Mouse (Mus musculus): Measurements from ENCODE around the gene Cyp26b1.

The Cyp26b1 gene

DNA sequence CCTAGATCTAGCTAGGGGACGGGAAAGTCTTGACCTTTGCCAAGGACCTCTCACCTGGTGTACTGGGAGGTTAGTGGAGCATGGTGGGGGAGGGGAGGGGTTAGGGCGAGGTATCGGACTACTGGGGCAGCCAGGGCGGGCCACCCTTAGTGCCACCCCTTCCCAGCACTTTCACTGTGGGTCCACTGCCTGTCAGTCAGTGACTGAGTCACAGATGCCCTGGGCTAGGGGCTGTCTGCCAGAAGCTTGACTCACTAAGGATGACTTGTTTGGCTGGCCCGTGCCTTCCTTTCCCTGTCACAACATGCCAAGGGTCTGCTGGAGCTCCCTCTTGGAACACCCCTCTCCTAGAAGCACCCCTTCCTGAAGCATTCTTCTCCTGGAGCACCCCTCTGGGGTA, 28.5 kb downstream of the Cyp26b1 start:
- no peak for DNase-seq (ENCODE audit: extremely low spot score, low read depth, low spot score)

DNA sequence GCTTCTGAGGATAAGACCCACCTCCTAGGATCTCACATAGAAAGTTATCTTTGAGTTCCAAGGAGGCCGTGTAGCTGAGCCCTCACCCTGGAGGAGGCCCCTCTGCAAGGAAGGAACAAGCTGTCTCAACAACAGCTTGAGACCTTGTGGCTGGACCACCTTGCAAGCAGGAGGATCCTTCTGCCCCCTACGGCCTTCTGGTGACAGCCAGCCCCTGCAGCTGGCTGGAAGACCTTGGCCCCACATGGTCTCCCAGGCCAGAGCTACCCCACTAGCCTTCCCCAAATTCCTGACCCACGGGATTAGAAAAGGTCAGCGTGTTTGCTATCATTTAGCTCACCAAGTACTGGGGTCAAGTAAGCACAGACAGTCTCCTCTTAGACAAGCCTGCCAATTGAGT, 30.8 kb downstream of the Cyp26b1 start:
- no peak for DNase-seq (ENCODE audit: extremely low spot score, low read depth, low spot score)

DNA sequence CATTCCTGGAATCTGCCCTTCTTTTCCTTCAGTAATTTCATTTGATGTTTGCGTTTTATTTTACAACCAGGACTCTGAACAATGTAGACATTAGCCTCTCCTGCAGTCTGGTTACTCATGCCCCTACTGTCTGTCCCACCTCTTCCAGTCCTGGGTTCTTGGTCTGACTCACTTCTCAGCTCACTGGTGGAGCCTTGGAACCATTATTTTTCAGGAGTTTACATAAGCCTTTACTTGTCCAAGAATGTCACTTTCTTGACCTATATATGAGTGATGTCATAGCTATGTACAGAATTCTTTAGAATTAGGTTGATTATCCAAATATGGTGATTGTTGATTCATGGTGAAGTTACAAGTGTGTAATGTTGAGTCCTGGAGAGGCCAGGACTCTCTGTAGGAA, 32.5 kb downstream of the Cyp26b1 start:
- no peak for DNase-seq (ENCODE audit: extremely low spot score, low read depth, low spot score)

DNA sequence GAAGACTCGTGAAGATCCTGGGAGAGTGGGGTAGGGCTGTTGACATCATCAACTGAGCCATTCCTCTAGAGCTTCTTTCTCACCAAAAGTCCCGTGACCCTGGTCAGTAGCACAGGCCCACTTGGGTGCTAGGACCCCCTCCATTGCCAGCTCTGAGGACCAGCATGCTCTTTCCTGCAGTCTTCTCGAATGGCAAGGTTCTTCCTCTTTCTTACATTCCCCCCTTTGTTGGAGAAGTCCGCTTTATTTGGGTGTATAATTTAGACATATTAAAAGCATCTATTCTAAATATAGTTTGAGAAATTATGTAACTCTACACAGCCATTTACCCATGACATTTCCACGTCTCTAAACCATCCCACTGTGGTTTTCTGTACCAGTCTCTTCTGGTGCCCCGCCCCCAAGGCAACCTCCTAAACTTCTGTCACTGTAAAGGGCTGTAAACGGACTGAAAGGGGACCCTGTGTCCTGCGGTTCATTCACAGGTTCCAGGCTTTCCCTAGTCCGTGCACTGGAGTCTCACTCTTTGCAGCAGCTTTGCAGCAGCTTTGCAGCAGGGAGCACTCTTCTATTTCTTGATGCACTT, 43.8 kb downstream of the Cyp26b1 start:
- no peak for DNase-seq (ENCODE audit: extremely low spot score, low read depth, low spot score)

DNA sequence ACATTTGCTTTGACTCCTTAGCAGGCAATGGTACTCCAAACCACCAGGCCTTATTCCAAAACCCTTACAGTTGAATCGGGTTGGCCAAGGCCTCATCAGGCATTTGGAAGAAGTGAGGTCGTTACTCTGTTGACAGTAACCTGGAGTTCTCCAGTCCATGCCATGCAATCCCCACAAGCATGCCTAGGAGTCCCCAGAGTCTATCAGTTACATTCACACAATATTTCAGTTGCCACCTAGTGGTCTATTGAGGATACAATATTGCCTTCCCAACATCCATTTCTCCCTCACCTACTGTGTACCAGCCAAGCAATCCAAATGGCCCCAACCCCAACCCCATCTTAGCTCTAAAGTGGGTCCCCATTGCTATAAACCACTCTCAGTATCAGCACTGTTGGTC, 48.3 kb downstream of the Cyp26b1 start:
- no peak for DNase-seq (ENCODE audit: extremely low spot score, low read depth, low spot score)

DNA sequence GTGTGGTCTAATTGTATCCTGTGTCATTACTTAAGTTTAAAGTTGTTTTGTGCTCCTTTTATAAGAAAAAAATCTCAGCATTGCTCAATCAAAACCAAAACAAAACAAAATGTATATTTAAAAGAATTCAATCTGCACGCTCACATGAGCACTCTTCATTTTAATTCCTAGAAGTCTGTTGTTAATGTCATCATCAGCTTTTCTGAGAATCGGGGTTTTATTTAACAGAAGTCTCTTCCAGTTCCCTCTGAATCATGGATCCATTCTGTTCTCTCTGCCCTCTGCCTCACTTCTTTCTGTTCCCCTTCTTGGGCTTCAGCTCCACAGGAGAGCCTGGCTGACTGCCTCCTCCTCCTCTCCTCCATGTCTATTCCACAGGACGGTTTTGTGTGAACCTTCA, 49.3 kb downstream of the Cyp26b1 start:
- DNase-seq (ENCODE audit: extremely low spot score, low read depth, low spot score) = no peak

DNA sequence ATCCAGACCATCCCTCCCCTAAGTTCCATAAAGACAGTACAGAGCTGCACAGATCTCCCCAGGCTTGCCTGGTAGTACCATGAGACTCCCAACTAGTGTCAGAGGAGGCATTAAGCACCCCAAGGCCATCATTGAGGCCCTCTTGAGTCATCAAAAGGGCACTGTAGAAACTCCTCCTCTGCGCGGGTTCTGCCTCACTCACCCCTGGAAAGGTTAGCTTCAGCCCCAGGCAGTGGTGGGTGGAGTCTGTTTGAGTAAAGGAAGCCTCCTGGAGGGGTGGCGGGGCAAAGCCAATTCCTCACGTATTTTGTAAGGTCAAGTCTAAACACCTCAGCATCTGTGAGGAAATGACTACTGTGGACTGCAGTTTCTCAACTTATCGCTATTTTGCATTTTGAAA, 50.2 kb downstream of the Cyp26b1 start:
- no peak for DNase-seq (ENCODE audit: extremely low spot score, low read depth, low spot score)

DNA sequence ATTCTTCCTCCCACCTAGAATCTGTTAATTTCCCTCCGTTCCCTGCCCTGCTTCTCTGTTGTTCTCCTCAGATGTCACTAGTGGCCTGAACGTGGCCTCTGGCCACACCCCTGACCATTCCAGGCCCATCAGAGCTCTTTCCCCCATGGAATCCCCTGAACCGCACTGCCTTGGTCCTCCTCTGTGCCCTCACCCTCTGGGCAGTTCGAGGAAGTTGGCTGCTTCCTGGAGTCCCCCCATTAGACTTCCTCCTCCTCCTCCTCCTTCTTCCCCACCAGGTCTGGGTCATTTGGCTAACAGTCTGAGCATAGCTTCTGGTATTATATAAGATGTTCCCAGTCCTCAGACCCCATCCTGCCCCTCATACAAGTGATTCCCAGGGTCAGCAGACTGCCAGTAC, 53.8 kb downstream of the Cyp26b1 start:
- DNase-seq (ENCODE audit: extremely low spot score, low read depth, low spot score) = no peak

DNA sequence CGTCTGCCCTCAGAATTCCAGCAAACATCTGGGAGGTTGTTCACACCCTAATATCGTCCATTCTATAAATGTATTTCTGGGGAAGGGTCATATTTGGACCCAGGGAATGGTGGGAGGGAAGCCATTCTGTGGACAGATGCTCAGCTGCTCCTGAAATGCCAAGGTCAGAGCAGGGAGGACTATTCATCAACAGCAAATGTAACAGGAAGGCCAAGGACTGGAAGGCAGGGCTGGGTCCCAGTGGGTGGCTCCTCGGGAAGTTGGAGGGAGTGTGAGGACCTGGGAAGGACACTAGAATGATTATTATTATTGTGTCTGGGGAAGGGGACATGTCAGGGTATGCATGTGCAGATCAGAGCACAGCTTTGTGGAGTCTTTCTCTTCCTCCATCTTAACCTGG, 55.0 kb downstream of the Cyp26b1 start:
- no peak for DNase-seq (ENCODE audit: extremely low spot score, low read depth, low spot score)

DNA sequence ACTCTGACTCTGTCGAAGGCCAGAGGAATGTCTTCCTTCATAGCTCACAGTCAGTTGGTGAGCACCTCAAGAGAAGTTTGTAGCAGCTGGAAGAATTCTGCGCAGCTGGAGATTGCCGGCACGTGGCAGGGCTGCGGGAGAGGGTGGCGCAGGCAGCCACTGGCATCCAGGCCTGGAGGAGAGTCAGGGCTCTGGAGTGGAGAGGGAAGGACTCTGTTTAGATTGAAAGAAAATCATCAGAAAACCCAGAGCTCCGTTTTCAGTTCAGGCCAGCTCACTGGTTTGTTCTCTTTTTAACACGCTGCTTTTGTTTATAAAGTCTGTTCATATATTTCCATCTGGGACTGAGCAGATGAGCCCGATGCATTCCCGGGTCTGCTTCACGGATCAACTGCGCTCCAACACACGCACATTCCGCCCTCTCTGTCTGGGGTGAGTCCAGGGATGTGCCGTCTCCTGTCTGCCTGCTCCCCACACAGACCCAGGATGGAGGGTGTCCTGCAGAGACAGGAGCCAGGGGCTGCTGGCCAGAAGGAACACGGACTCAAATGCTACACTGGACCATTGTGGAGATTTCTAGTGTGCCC, 56.0 kb downstream of the Cyp26b1 start:
- DNase-seq (ENCODE audit: extremely low spot score, low read depth, low spot score) = no peak

DNA sequence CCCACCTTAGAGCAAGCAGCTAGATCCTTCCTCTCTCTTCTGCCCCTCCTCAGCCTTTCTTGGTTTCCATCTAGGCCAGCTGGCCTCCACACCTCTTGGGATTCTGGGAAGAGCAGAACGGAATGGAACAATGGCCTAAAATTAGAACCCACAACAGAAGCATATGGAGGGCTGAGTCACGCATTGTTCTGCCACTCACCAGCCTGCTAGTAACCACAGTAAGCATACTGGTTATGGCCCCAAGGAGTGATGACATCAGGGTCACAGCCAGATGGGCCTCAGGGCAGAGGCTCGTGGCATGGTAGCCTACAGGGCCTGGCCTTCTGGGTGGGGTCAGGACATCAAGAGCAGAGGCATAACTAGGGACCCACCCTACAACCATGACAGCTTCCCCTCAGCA, 58.8 kb downstream of the Cyp26b1 start:
- DNase-seq (ENCODE audit: extremely low spot score, low read depth, low spot score) = no peak

DNA sequence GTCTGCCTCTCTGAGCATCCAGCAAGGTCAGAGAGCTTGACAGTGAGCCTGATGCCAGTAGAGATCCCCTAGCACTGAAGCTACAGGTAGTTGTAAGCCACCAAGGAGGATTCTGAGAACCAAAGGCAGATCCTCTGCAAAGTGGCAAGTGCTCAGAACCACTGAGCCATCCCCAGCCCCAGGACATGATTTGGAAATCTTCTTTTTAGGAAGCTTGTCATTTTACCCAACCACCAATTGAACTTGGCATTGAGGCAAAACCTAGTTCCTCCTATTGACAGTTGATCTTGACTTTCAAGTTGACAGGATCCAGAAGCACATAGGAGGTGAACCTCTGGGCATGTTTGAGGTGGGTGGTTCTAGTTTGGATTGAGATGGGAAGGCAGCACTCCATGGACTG, 63.8 kb downstream of the Cyp26b1 start:
- DNase-seq (ENCODE audit: extremely low spot score, low read depth, low spot score) = no peak

DNA sequence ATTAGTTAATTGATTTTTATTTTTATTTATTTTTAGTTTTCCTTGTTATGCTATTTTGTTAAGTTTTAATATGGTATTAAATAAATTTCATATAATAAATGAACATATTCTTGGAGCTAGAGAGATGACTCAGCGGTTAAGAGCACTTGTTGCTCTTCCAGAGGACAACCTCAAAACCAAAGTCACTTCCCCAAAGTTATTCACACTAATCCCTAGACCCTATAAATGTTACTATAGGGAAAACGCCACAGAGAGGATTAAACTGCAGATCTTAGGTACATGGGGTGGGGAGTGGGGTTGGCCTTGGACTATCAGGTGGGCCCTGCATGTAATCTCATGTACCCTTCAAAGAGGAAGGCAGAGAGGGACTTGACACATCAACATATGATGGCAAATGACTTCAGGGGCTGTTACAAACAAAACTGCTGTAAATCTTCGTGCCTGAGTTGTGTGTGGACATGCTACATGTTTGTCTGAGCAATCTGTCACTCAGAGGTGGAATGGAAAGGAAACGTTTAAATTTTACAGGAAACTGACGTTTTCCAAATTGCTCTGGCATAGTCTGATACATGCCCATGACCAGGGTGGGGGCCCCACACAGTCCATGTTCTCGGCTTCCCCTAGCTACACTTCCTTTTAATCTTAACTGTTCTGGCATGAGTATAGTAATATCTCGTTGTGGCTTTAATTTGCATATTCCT, 68.7 kb downstream of the Cyp26b1 start:
- DNase-seq (ENCODE audit: extremely low spot score, low read depth, low spot score) = no peak

Measured in hindlimb bud, embryonic 11.5 days (tissue).